Mouse (Mus musculus): ENCODE results near the gene Cyth3. TPM values are rescaled to one million over a fixed set of nuclear protein-coding genes. Genes with fewer than 3 reads are reported as not detected.

The Cyth3 gene
- total RNA-seq, 2 experiments from 2014 or later = 50.2 to 67.5 TPM

DNA sequence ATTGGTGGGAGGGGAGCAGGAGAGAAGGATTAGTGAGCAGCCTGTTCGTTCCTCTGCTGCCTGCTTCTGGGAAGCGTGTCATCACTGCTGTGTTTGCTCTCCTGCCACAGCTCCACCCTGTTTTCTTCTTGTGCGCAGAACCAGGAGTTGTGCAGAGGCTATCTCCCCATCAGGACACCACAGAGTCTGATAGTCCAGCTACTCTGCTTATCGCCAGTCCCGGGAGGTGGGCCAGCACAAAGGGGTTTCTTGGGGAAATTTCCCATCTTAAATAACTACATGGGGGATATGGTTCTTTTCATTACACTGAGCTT is 11.3 kb downstream of the Cyth3 start:
- DNase-seq (ENCODE audit: low spot score in 2 of 2) = no peak

DNA sequence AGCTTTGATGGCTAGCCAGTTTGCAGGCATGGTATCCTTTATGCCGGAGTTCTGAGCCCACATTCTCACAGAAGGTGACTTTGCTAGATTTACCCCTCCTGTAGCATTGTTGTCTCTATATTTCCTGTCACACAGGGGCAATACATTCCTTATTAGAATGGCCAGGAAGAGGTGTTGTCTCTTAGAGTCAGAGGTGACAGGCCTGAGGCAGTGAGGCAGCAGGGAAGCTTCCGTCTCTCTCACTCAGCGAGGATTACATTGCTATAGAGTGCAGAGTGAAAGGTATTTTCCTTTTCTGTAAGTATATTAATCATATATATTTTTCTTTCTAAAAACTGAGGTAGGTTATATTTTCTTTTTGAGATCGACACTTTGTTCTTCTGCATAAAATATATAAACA is 11.6 kb downstream of the Cyth3 start:
- no peak for DNase-seq (ENCODE audit: low spot score in 2 of 2)

DNA sequence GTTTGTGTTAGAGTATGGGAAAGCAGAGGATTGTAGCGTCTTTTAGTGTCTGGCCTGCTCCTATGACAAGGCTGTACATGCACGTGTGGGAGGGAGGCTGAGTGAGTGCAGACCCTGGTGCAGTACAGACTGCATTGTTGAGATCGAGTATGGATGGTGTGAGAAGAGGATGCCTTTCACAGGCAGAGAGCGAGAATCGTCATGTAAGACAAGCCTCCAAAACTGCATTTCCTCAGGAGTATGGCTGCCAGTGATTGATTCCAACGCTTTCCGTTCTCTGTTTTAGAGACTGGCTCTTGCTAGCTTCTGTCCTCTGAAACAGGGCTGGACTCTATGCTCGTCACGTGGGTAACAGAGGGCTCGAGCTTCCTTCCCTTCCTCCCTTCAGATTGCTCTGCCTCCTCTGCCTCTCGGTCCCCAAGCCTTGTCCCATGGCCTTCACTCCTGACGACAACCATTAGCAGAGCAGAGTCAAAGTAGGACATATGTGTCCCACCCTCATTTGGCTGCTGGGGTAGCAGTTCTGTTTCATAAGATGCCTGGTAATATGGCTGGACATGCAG is 12.4 kb downstream of the Cyth3 start:
- no peak for DNase-seq (ENCODE audit: low spot score in 2 of 2)

DNA sequence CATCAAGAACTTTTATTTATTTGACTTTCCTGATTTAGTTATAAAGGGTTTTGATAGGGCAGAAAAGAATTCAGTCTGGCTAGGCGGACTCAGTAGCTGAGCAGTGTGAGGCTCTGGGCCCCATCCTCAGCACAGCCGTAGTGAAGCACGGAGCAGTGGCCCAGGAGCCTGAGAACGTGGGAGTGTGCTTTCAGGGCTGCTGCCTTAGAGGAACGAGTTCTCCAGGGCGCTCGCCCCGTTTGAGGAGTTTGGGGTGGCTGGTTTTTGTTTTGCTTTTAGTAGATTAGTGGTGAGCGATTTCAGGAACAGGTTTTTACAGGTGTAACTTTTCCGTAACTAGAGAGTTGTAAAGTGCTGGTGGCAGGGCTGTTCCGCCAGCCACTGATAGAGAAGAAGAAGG is 13.1 kb downstream of the Cyth3 start:
- DNase-seq (ENCODE audit: low spot score in 2 of 2) = no peak

DNA sequence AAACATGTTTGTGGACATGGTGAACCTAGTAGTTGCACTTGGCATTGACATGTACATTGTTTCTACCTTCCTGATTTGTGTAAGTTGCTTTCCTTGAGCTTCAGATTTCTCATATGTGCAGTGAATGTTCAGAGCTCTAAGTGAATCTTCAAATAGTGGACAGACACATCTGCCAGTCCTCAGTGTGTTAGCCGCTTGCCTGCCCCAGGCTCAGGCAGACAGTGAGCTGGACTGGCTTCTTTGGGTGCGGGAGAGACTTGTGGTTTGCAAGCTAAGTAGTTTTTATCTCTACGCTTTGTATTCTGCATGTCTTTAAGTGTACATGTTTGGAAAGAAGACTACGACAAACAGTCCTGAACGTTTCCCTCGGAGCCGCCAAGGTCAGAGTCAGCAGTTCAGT is 13.9 kb downstream of the Cyth3 start:
- no peak for DNase-seq (ENCODE audit: low spot score in 2 of 2)

DNA sequence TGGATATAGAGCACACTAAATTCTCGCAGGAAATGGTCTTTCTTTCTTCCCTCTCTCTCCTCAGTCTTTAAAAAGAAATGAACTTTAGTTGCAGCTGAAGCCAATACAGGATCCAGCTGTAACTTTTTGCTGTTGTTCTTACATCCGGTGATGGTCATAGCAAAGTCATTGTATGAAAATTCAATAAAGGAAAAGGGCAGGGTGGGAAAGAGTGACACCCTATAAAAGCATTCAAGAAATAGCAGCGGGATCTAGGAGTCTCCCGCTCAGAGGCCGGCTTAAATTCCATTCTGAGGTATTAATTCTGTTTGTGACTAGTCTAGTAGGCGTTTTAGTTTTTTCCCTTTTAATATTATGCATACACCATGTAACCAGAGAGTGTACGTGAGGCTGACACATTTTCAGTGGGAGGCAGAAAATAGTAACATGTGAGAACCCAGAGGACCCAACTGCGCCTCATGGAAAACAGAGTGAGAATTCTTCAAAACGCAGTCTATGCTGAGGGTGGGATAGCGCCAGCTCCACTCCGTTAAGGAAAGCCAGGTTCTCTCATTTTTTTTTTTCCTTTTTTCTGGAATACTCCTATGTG is 15.7 kb downstream of the Cyth3 start:
- no peak for DNase-seq (ENCODE audit: low spot score in 2 of 2)

DNA sequence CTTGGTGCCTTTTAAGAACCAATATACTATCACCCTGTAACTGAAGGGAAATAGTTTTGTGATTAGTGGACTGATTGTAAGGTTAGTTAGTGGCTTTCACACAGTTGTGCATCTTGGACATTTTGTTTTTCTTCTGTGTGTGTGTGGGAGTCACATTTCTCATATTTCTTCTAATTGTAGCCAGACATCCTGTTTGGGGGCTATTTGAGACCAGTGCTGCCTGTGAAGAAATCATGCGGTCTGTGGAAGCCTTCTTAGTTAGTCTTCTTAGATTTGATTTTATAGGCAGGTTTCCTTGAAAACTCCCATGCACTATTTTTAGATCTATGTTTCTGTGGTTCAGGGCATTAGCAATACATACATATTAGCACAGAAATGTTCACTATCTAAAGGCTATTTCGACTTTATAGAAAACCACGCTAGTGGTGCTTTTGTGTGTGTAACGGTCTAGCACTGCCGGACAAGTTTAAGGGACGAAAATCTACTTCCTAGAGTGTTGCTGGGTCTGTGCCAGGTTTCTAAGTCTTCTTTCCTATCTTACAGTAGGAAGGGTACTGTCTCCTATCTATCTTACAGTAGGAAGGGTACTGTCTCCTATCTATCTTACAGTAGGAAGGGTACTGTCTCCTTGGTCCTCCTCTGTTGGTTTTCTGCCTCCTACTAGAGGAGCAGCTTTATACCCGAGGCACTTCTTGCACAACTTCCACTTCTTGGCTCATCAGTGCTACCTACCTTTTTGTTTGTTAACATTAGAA is 16.4 kb downstream of the Cyth3 start:
- no peak for DNase-seq (ENCODE audit: low spot score in 2 of 2)

DNA sequence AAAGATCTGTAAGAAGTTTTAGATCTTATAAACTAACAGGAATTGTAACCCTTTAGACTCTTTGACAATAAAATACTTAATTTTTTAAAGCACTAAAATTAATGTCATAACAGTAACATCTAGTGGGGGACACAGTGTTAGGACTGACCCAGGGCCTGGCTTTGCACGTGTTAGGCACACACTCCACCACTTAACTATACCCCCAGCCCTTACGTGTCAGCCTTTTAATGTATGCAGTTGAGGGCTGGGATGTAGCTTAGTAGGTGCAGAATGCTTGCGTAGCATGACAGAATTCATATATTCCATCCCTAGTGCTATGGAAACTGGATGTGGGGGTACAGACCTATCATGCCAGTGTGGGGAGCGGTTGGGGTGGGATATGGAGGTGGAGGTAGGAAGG is 17.1 kb downstream of the Cyth3 start:
- DNase-seq (ENCODE audit: low spot score in 2 of 2) = no peak

DNA sequence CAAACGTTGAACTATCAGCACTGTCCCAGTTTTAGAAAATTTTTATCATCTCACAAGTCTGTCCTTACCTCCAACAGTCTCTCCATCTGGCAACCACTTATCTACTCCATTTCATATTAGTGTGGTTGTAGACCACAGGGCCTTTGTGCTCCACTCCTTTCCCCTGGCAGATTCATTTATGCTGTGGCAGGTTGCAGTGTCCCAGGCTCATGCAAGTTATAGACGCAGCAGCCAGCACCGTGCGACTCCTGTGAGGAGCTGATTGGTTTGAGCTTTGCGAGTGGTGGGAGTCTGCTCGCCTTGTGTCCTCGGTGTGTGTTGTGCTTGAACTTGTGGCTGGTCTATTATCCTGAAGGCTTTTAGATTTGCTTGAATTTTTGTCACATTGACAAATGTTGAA is 17.6 kb downstream of the Cyth3 start:
- no peak for DNase-seq (ENCODE audit: low spot score in 2 of 2)

DNA sequence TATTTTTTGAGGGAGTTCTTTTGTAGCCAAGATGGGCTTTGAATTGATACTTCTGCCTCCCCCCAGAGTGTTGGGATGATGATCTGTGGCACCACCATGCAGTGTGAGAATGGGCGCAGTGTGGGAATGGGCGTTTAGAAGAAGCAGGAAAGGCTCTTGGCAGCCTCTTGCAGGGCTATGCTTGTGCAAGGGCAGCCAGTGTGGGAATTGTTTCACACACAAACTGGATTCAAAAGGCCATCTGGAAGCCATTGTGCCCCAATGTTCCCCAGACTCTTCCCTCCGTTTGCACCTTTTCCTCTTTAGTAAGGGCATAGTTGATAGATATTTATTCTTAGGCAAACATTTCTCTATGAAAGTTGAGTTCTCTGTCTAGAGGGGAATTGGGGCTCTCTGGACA is 19.3 kb downstream of the Cyth3 start:
- DNase-seq (ENCODE audit: low spot score in 2 of 2) = no peak

DNA sequence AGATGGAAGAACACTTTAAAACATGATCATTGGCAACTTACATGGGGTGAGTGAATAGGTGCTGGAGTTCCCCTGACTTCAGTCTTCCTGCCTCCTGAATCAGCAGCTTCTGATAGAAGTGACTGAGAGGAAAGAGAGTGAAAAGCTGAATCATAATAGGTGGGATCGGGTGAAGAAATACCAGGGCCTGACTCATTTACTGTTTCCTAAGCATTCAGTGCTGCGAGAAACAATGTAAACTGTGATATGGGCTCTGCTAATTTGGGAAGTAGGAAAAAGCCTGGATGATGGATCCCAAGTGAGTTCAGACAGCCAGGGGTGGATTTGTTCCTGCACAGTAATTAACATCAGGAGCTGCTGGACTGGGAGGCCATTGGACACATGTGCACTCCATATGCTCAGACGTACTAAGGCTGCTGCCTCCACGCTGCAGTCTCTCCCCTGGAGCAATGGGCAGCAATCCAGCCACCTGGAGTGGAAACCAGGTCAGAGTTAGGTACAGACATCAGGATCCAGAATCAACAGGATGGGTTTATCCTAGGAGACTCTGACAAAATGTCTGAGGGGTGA is 20.1 kb downstream of the Cyth3 start:
- no peak for DNase-seq (ENCODE audit: low spot score in 2 of 2)

DNA sequence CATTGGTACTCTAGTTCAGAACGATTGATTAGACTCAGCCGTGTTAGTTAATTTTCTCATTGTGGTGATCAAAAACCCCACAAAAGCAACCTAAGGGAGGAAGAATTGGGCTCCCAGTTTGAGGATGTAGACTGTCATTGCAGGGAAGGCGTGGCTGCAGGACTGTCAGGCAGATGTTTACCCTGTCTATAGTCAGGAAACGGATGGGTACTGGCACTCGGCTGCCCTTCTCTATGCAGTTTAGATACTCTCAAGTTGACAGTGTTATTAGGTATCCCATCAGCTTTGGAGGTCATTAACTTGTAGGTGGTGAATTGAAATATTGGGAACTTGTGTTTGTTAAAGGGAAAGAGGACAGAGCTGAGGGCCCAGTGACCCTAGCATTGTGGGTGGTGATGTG is 23.7 kb downstream of the Cyth3 start:
- no peak for DNase-seq (ENCODE audit: low spot score in 2 of 2)

DNA sequence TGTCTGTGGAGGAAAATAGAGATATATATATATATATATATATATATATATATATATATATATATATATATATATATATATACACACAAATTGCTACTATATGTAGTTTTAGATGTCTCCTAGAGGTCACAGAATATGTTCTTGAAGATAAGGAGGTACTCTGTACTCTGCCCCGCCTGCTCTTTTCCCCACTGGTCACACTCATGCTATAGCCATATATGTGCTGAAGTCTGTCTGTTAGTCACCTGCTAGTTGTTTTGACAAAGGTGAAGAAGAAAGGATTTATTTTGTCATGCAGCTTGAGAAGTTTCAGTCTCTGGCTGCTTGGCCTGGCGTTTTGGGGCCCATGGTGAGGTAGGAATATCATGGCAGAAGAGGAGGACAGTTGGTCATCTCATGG is 25.2 kb downstream of the Cyth3 start:
- no peak for DNase-seq (ENCODE audit: low spot score in 2 of 2)

DNA sequence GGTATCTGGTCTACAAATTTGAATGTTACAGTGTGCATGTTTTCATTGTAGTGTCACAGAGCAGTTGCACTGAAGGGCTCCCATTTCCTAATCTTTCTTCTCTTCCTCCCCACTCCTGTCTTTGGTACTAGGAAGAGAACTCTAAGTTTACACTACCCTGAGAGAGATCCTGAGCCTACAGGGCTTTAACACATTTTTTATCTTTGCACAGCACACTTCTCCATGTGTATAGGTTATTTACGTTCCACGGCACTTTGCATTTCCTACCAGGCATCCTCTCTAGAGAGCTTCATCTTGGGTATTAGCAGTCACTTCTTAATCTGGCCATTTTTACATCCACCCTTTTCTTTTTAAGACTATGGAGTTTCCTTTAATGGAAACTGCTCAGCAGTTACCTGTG is 25.8 kb downstream of the Cyth3 start:
- no peak for DNase-seq (ENCODE audit: low spot score in 2 of 2)

DNA sequence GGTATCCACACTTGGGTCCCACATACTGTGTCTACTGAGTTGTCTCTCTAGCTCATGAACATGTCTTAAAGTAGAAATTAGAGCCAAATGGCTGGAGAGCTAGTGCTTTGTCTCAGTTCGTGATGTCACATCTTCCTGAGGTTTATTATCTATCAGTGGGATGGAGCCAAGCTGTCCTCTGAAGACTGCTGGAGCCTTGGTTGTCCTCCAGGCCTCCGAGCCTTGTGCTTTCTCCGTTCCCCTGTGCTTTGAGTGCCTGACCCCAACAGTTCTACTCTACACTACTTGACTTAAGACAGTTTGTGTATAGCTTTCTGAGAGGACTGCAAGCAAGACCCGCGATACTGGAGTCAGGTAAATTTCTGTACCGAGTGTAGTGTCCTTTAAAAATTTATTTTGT is 26.9 kb downstream of the Cyth3 start:
- no peak for DNase-seq (ENCODE audit: low spot score in 2 of 2)

DNA sequence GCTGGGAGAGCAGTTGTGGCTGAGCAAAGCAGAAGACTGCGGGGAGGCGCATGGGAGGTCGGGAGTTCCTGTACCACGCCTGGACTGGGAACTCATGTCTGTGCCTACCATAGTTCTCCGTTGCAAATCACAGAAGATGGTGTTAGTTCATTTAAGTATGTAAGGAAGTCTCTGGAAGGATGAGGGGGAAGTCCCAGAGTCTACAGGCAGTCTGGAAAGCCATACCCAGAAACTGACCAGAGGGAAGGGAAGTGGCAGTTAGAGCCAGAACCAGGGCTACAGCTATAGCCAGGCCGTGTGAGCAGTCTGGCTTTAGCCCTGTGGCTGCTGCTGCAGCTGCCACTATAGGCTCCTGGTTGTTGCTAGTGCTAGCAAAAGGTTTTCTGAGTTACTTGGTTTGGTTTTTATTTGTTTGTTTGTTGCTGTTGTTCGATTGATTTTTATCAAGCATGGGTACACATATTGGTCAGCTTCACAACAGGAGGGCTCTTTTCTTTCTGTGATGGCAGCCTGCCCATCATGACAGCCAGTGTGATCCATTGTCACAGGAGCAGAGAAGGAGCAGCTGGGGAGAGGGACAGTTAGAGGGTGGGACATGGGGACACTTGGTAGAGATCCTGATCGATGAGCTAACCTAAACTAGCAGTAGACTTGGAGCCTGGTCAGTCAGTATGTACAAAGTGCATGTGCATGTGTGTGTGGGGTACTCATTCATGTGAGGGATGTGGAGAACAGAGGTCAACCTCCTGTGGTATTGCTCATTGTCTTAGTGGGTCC is 29.8 kb downstream of the Cyth3 start:
- DNase-seq (ENCODE audit: low spot score in 2 of 2) = no peak

DNA sequence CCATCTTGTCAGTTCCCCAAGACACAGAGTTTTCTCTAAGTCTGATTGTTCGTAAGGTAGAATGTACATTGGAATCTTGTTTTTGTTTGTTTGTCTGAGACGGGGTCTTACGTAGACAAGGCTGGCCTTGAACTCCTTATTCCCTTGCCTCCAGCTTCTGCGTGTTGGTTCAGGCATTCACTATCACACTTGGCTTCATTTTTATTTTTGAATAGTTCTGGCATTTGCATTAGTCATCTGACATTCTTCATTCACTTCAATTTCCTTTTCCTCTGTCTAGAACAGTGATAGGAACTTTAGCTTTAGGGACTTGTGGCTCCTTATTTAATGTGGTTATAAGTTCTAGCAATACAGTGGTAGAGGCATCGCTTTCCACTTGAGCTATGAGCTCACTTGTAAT is 31.2 kb downstream of the Cyth3 start:
- no peak for DNase-seq (ENCODE audit: low spot score in 2 of 2)

DNA sequence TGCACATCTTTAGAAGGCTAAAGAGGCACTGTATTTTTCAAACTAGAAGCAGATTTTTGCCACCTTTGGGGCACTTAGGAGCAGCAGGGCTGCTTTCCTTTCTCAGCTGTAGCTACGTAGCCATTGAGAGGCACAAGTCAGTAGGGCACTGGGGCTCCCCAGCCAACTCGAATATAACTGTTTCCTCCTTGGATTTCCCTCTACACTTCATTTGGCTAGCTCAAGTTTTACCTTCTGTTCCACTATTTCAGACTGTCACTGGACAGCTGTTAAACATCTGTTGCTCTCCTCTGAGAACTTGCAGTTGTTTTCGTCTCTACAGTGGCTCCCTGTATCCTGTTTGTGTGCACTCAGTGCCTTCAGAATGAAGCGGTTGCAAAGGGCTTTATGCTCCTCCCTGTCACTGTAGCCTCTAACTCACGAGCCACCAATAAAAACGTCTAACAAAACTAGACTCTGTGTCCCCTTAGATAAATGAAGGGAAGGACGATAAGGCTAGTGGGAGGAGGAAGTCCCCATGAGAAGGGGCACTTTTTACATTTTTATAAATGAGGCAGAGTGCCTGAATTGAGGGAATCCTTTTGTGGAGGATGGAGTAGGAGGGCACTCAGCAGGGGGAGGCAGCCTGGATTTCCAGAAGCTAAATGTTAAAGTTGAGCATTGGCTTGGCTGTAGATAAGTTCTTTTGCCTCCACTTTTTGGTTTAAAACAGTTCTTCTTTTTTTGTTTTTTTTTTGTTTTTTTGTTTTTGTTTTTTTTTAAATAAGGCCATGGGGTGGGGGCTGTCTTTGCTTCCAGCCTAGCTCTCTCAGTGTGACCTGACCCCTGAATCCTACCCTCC is 32.6 kb downstream of the Cyth3 start:
- no peak for DNase-seq (ENCODE audit: low spot score in 2 of 2)

DNA sequence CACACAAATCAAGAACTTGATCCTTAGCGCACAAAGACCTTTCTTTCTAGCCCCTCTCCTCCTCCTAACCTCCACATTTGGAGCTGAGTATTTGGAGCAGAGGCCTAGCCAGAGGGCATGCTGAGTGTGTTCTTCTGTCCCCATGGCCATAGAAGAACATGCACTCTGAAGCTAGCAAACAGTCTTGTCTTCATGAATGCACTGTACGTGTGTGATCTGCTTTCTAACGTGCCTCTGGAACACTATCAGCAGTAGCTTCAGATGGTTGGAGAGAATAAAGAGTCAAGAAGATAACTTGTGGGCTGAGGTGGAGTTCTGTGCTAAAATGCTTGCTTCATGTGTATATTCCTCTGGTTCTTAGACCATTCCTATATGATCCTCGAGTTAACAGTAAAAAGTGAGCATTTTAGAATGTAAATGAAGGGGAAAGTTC is 33.3 kb downstream of the Cyth3 start:
- DNase-seq (ENCODE audit: low spot score in 2 of 2) = no peak

DNA sequence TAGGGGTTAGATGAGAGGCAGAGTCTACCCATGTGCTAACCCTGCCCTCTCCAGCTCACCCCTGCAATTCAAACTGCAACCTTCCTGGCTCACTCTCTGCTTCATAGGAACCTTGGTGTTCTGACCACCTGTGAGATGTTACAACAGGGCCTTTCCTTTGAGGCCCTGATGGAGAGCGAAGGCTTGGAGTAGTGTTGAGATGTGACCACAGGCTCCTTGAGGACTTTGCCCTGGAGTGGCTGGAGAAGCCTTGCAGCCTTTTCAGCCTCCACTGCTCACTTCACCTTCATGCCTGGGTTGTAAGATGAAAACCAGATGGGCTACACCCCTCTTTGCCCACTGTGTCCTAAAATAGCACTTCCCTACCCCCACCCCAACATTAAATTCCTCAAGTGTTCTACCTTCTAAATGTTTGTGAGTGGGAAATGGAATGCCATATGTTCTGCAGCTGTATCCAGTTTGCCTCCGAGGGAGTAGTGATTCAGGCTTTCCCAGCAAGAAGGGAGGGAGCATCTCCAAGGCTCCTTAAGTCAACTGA is 34.5 kb downstream of the Cyth3 start:
- DNase-seq (ENCODE audit: low spot score in 2 of 2) = no peak

DNA sequence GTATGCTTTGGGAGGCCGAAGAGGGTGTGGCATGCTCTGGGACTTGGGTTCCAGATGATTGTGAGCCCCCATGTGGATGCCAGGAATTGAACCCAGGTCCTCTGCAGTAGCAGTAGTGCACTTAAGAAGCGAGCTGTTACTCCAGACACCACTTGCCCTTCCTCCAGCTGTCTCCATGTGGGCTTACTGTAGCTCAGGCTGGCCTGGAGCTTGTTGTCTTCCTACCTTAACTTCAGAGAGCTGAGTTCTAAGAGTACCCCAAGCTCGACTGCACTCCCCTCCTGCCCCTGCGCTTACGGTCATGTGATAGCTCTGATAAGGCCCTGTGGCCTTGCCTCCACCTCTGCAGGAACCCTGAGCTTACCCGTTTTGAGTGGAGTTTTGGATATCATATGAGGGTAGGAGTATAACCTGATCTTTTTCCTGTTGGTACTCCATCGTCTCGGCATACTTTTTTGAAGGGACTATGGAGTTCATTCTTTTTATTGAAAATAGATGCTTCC is 36.8 kb downstream of the Cyth3 start:
- no peak for DNase-seq (ENCODE audit: low spot score in 2 of 2)
